Mouse (Mus musculus) ES-E14 (cell line): Measurements from ENCODE around the gene Cd177. TPM values are rescaled to one million over a fixed set of nuclear protein-coding genes. Genes with fewer than 3 reads are reported as not detected.
A peak's percentile ranks its signal among the peaks of the same experiment; 100 is the strongest.
"Not testable (repeated sequence)": the region's sequence is repeated elsewhere in the genome, so short reads cannot be mapped to it uniquely, and the experiment has no call there.

ENCODE experiments used
- DNase-seq: peaks from one replicate; pipeline ENCODE4 v3.0.0-alpha.2; 2013; ENCODE audit warnings: low read depth, low spot score
- H3K27ac ChIP-seq: 2 replicates; pipeline ENCODE4 v1.5.1; 2012; ENCODE audit warnings: low read depth, mild to moderate bottlenecking, low read length, moderate library complexity, mixed read lengths; ENCODE audit not compliant: poor library complexity, insufficient read depth, severe bottlenecking
- H3K36me3 ChIP-seq: 2 replicates; pipeline ENCODE4 v1.6.1; 2012; ENCODE audit warnings: mild to moderate bottlenecking, low read length, moderate library complexity, mixed read lengths; ENCODE audit not compliant: control insufficient read depth, poor library complexity, insufficient read depth, severe bottlenecking
- H3K4me1 ChIP-seq, 2 experiments: fragments of 150-350 bp in 1 of 2; sonication (generic) in 1 of 2; 2 replicates each; pipeline ENCODE4 v1.6.1; 2012; ENCODE audit warnings: low read length in 2 of 2, mild to moderate bottlenecking in 1 of 2, mixed read lengths in 1 of 2; ENCODE audit not compliant: control insufficient read depth in 2 of 2, insufficient read depth in 2 of 2, poor library complexity in 1 of 2
- H3K4me3 ChIP-seq, 2 experiments: fragments of 150-350 bp in 1 of 2; sonication (generic) in 1 of 2; 2 replicates each; pipeline ENCODE4 v1.5.1; 2012; ENCODE audit warnings: low read length in 2 of 2, low read depth in 1 of 2, mild to moderate bottlenecking in 1 of 2, mixed read lengths in 1 of 2; ENCODE audit not compliant: insufficient read depth in 1 of 2, poor library complexity in 1 of 2, severe bottlenecking in 1 of 2
- H3K9ac ChIP-seq: 2 replicates; pipeline ENCODE4 v1.6.1; 2012; ENCODE audit warnings: low read depth, mild to moderate bottlenecking, low read length, mixed read lengths; ENCODE audit not compliant: poor library complexity, insufficient read depth, severe bottlenecking
- H3K9me3 ChIP-seq: fragments of 150-350 bp; sonication (generic); 2 replicates; pipeline ENCODE4 v1.6.1; 2012; ENCODE audit warnings: low read depth, mild to moderate bottlenecking, low read length; ENCODE audit not compliant: control insufficient read depth, insufficient read depth
- CHD2 ChIP-seq: IDR thresholded peaks from 2 replicates; pipeline ENCODE4 v1.6.1; 2014; ENCODE audit warnings: mild to moderate bottlenecking, low read depth, low read length, inconsistent platforms
- HCFC1 ChIP-seq: IDR thresholded peaks from 2 replicates; pipeline ENCODE4 v1.6.1; 2012; ENCODE audit warnings: low read length, inconsistent platforms, borderline replicate concordance; ENCODE audit not compliant: insufficient read depth
- MAFK ChIP-seq: IDR thresholded peaks from 2 replicates; pipeline ENCODE4 v1.6.1; 2014; ENCODE audit warnings: mild to moderate bottlenecking, low read depth, low read length, inconsistent platforms; ENCODE audit not compliant: insufficient read depth
- ZC3H11A ChIP-seq: IDR thresholded peaks from 2 replicates; pipeline ENCODE4 v1.6.1; 2012; ENCODE audit warnings: low read depth, mild to moderate bottlenecking, inconsistent platforms, low read length, borderline replicate concordance
- ZNF384 ChIP-seq: IDR thresholded peaks from 2 replicates; pipeline ENCODE4 v1.6.1; 2012; ENCODE audit warnings: low read depth, low read length, inconsistent platforms
- in situ Hi-C, 2 experiments: fragments of 600-800 bp; cut with MboI; formaldehyde crosslinking; loops; one replicate each; pipeline ENCODE4 v1.15.1; 2025; ENCODE audit warnings: low sequenced_read_pairs in 2 of 2, inconsistent platforms in 1 of 2; ENCODE audit not compliant: unreplicated experiment in 2 of 2
- total RNA-seq: library from RNA; depleted of rRNA; stranded (reverse); fragments of 300-350 nt; gene quantifications from 2 replicates; pipeline ENCODE4 v1.2.3, GENCODE M21; 2012; rRNA removed

Cd177 gene
- 0.22 TPM in 1 of 2 replicates, not detected in the other for total RNA-seq

DNA sequence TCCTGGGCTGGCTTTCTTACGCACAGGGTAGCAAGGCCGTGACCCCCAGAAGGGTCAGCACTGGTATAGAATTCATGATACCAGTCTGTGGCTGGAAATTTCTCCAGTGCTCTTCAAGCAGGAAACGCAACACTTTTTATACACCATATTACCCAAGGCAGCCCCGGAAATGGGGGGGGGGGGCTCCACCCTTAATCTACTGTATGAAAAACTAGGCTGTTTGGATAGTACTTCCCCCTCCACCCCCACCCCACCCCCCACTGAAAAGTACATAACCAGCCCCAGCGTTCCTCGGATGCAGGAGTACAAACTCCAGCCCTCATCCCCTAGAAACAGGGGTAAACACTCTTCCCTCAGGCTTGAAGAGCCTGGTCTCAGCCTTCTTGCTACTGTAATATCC, at the start of gene Cd177:
Gene Cd177, minus strand, starts transcription at position 101 of the 400 bp plus-strand sequence.
- TF ChIP-seq ZNF384 (no peak), CHD2 (no peak), ZC3H11A (no peak), HCFC1 (no peak), MAFK (no peak)
- peaks cover 0 to 3% of the 10 kb centered on the region in 2 experiments; a peak in 1 of 4 replicates for H3K4me1 ChIP-seq
- H3K9me3 ChIP-seq = no peaks in the 10 kb centered on the region
- no peak within 1 kb of the TSS for H3K9ac ChIP-seq
- H3K4me3 ChIP-seq = no peak within 1 kb of the TSS
- DNase-seq = no peak
- no peak within 1 kb of the TSS for H3K27ac ChIP-seq
- in situ Hi-C loops = no loop called here
- no peaks in the 10 kb centered on the region for H3K36me3 ChIP-seq

DNA sequence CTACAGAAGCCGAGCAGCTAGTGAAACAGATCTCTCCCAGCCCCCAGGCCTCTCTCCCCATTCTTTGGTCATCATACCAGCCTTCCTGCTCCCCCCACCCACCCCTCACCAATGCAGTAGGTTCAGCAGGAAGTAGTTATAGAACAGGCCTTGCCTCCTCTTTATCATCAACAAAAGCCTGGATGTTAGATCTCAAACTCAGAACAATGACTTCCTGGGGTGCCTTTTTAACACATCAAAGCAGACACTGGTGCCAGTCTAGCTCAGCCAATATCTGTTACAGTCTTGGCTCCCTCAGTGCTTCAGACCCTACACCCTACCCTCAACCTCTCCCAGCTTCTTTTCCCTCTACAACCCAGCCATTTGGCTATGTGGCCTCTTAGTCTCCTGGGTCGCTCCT, 48.9 kb upstream of the Cd177 start:
- Histone ChIP-seq H3K27ac (peak overlapping the region; percentile 16; the same call in 1 of the 2 replicates), H3K4me1 (peaks cover 2 to 22% of the 10 kb centered on the region in 2 experiments; a peak in 3 of 4 replicates), H3K36me3 (no peaks in the 10 kb centered on the region), H3K4me3 (no peak overlapping the region), H3K9ac (no peak overlapping the region; the same call in 1 of the 2 replicates), H3K9me3 (no peaks in the 10 kb centered on the region)
- no peak for TF ChIP-seq ZNF384
- TF ChIP-seq CHD2 = no peak
- in situ Hi-C loops = no loop called here
- DNase-seq = peak; percentile 82

DNA sequence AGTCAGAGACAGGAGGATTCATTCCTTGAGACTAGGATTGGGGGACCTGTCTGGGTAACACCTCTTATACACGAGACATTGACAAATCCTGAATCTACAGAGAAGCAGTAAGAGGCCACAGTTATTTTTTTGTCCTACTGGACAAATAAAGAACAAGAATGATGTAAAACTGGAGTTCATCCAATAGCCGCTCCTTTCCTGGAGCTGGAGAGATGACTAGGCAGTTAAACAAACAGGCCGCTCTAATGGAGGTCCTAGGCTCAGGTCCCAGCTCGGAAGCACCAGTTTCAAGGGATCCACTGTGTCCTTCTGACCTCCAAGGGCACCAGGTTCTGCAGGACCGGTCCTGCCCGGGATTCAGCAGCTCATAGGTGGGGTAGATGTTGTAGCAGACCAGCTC, 44.7 kb upstream of the Cd177 start:
- TF ChIP-seq CHD2 = no peak
- TF ChIP-seq ZC3H11A = no peak
- no peak for TF ChIP-seq MAFK
- no peak for TF ChIP-seq ZNF384
- no peak for TF ChIP-seq HCFC1
- DNase-seq = no peak
- in situ Hi-C loops = no loop called here

DNA sequence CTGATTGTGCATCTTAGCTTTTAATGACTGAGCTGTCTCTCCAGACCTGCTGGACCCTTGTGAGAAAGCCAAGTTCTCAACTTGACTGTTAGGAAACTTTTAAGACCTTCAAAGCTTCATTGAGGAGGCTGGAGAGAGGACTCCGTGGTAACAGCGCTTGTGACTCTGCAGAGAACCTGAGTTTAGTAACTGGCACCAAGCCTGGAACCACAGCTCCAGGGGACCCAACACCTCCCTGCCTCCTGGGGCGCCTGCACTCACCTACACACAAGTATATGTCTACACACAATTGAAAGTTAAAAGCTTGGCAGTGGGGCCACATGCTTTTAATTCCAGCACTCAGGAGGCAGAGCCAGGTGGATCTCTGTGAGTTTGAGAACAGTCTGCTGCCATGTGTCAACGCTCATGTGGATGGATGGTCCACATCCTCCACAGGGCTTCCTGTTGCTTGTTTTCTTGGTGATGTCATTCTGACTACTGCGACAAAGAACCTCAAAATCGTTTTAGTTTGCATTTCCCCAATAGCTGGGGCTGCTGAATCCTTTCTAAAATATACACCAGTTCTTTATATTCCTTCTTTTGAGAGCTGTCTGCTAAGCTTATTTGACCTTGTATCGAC, 42.1 kb upstream of the Cd177 start:
- Histone ChIP-seq H3K4me3 (no peak overlapping the region), H3K9ac (no peak overlapping the region), H3K9me3 (no peaks in the 10 kb centered on the region), H3K27ac (no peak overlapping the region), H3K36me3 (no peaks in the 10 kb centered on the region), H3K4me1 (peaks cover 0 to 6% of the 10 kb centered on the region in 2 experiments; a peak in 1 of 4 replicates)
- TF ChIP-seq HCFC1 = no peak
- TF ChIP-seq CHD2 = no peak
- TF ChIP-seq ZC3H11A = no peak
- TF ChIP-seq ZNF384 = no peak
- TF ChIP-seq MAFK = no peak
- DNase-seq = no peak
- in situ Hi-C loops = no loop called here

More for the DNA sequence above, 44.7 kb upstream of the Cd177 start:
- Histone ChIP-seq H3K9me3 (no peaks in the 10 kb centered on the region), H3K27ac (no peak overlapping the region), H3K4me3 (no peak overlapping the region), H3K4me1 (peaks cover 2 to 20% of the 10 kb centered on the region in 2 experiments; a peak in 3 of 4 replicates), H3K36me3 (no peaks in the 10 kb centered on the region), H3K9ac (peak overlapping the region; percentile 39; the same call in 1 of the 2 replicates)

DNA sequence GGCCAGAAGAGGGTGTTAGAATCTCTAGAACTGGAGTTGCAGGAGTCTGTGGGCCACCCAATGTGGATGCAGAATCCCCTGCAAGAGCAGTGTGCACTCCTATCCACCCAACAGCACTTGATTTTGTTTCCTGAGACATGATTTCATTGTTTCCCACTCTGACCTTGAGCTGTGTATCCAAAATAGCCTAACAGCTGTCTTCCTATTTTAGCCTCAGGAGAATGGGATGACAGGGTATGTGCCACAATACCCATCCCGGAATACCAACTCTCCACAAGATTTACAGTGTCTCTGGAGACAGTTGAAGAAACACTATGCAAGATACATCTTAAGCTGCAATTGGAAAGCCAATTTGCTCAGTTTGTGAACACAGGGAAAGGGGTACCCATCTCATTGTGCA, 37.8 kb upstream of the Cd177 start:
- Histone ChIP-seq H3K27ac (no peak overlapping the region), H3K36me3 (no peaks in the 10 kb centered on the region), H3K4me1 (no peaks in the 10 kb centered on the region), H3K9ac (no peak overlapping the region), H3K4me3 (no peak overlapping the region), H3K9me3 (no peaks in the 10 kb centered on the region)
- TF ChIP-seq ZNF384 (no peak), HCFC1 (no peak), MAFK (no peak), ZC3H11A (no peak), CHD2 (no peak)
- no peak for DNase-seq
- in situ Hi-C loops = no loop called here

DNA sequence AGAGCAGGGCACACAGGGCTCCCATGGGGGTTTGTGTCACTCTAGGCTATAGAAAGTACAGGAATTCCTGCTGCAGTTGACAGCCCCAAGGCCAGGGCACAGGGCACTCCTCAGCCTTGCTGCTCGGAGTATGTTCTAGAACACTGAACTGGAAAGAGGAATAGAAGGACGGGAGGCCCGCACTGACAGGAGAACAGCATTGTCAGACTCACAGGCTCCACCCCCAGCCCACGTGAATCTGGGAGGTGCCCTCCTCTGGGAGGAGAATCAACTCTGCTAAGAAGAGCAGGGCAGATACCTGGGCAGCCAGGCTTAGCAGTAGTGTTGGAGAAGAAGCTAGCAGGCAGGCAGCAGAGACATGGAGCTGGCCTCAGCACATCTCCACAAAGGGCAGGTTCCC, 16.8 kb upstream of the Cd177 start, which contains the start of gene Ceacam10:
Gene Ceacam10, plus strand, starts transcription at position 289 of the 400 bp plus-strand sequence.
- H3K9ac ChIP-seq, in situ Hi-C loops, H3K9me3 ChIP-seq, H3K4me3 ChIP-seq, H3K4me1 ChIP-seq, H3K27ac ChIP-seq, H3K36me3 ChIP-seq: not testable (repeated sequence)
- peak; percentile 22 for DNase-seq
